Mouse (Mus musculus) adrenal gland, adult (tissue): ENCODE measurements at regions not wholly inside any gene's neighbourhood (a gene's known extent, or its start where the extent isn't known, plus 50 kb on each side); places are given as distances from the start of the nearest gene placed in this dataset.

Experiments used
- DNase-seq, 2 experiments: peaks; one replicate each; pipeline ENCODE4 v3.0.0; 2022 to 2023; ENCODE audit warnings: low spot score in 1 of 2; ENCODE audit not compliant: inconsistent age in 2 of 2

GRCm38 (mm10) chr3:34761783-34762182, 111.6 kb downstream of the Sox2 start:
- no peak for DNase-seq

- no peak for DNase-seq
Measured at GRCm38 (mm10) chr3:34764559-34764958, 114.4 kb downstream of the Sox2 start.

GRCm38 (mm10) chr3:34765151-34765550, 114.9 kb downstream of the Sox2 start:
- DNase-seq = no peak

- DNase-seq = peak in 1 of 2 experiments; percentile 42
Measured at GRCm38 (mm10) chr3:34769818-34770217, 119.6 kb downstream of the Sox2 start.

GRCm38 (mm10) chr3:34770271-34770670, 120.1 kb downstream of the Sox2 start:
- peak; percentile 17 to 77 for DNase-seq

GRCm38 (mm10) chr3:34772035-34772434, 121.8 kb downstream of the Sox2 start:
- DNase-seq = no peak

- peak in 1 of 2 experiments; percentile 48 for DNase-seq
Measured at GRCm38 (mm10) chr3:34773678-34774425, 123.6 kb downstream of the Sox2 start.

GRCm38 (mm10) chr3:34781770-34782169, 131.6 kb downstream of the Sox2 start:
- DNase-seq = no peak

- DNase-seq = no peak
Measured at GRCm38 (mm10) chr3:34783398-34783797, 133.2 kb downstream of the Sox2 start.

- no peak for DNase-seq
Measured at GRCm38 (mm10) chr3:34787211-34787610, 137.0 kb downstream of the Sox2 start.

- no peak for DNase-seq
Measured at GRCm38 (mm10) chr3:34795103-34795983, 145.1 kb downstream of the Sox2 start.

- no peak for DNase-seq
Measured at GRCm38 (mm10) chr3:34795984-34796266, 145.7 kb downstream of the Sox2 start.

GRCm38 (mm10) chr3:34808833-34809232, 158.6 kb downstream of the Sox2 start:
- no peak for DNase-seq

GRCm38 (mm10) chr3:34811753-34812152, 161.5 kb downstream of the Sox2 start:
- DNase-seq = no peak

GRCm38 (mm10) chr3:34813046-34813625, 162.9 kb downstream of the Sox2 start:
- no peak for DNase-seq

GRCm38 (mm10) chr3:34825036-34825435, 174.8 kb downstream of the Sox2 start:
- DNase-seq = no peak

- DNase-seq = peak; percentile 68 to 73
Measured at GRCm38 (mm10) chr3:34826396-34826795, 176.2 kb downstream of the Sox2 start.

GRCm38 (mm10) chr3:34828453-34829206, 178.4 kb downstream of the Sox2 start:
- no peak for DNase-seq

- no peak for DNase-seq
Measured at GRCm38 (mm10) chr3:34836741-34837267, 186.6 kb downstream of the Sox2 start.

- DNase-seq = peak in 1 of 2 experiments; percentile 26
Measured at GRCm38 (mm10) chr3:34837644-34838332, 187.6 kb downstream of the Sox2 start.
